In genomic region chr8:112698141-112698540, GRCm38 (mm10) we compare ENCODE assay signal across 29 mouse cellular contexts.
"Had no signal": no experiment of that assay in that cellular context is flagged by ENCODE, and none has a peak within 500 bp of the region (broad histone marks: within the 10 kb centered on the region; RNA-seq: fewer than 3 reads in every experiment).

No protein-coding gene starts in this region.

- H3K9me3 ChIP-seq: heart, embryonic 13.5 days; heart, embryonic 15.5 days; hindbrain, embryonic 10.5 days; hindbrain, embryonic 12.5 days; intestine, embryonic 15.5 days; limb, embryonic 10.5 days; limb, embryonic 12.5 days; liver, embryonic 15.5 days had no signal

- H3K27me3 ChIP-seq: heart, embryonic 13.5 days; heart, embryonic 15.5 days; hindbrain, embryonic 12.5 days; intestine, embryonic 15.5 days; limb, embryonic 12.5 days; liver, embryonic 13.5 days; liver, embryonic 15.5 days had no signal

- H3K9ac ChIP-seq: heart, embryonic 13.5 days; heart, embryonic 15.5 days; hindbrain, embryonic 12.5 days; hindbrain, embryonic 14.5 days; intestine, embryonic 15.5 days; limb, embryonic 12.5 days; liver, embryonic 13.5 days; liver, embryonic 15.5 days had no signal

- H3K4me2 ChIP-seq: heart, embryonic 11.5 days; heart, embryonic 13.5 days; heart, embryonic 15.5 days; hindbrain, embryonic 12.5 days; hindbrain, embryonic 14.5 days; intestine, embryonic 15.5 days; limb, embryonic 12.5 days; liver, embryonic 11.5 days; liver, embryonic 13.5 days; liver, embryonic 15.5 days had no signal

- H3K36me3 ChIP-seq: heart, embryonic 13.5 days; heart, embryonic 15.5 days; hindbrain, embryonic 10.5 days; hindbrain, embryonic 12.5 days; intestine, embryonic 15.5 days; limb, embryonic 10.5 days; limb, embryonic 12.5 days; liver, embryonic 13.5 days; liver, embryonic 15.5 days had no signal

- DNase-seq: gastrocnemius, adult 2 months; gastrocnemius, postnatal 10 days; gastrocnemius, postnatal 36 days; heart, adult 11 months; heart, adult 2 months; heart, postnatal 4 days; kidney, adult 18-20 months; kidney, adult 9 months; kidney, postnatal 10 days; kidney, postnatal 25 days; kidney, postnatal 4 days; liver; liver, embryonic 13.5 days had no signal

- H3K4me1 ChIP-seq: heart, embryonic 13.5 days; heart, embryonic 15.5 days; hindbrain, embryonic 10.5 days; hindbrain, embryonic 12.5 days; intestine, embryonic 15.5 days; limb, embryonic 10.5 days; limb, embryonic 12.5 days; liver, embryonic 13.5 days; liver, embryonic 15.5 days had no signal

- ATAC-seq: hindbrain, embryonic 16.5 days; inflammation-experienced regulatory T-cells, adult 6 months; intestine, embryonic 15.5 days; intestine, postnatal 0 days had no signal

- H3K27ac ChIP-seq: gastrocnemius, adult 2 months; heart, adult 2 months; heart, embryonic 13.5 days; heart, embryonic 15.5 days; hindbrain, embryonic 10.5 days; hindbrain, embryonic 12.5 days; hindbrain, embryonic 14.5 days; intestine, embryonic 15.5 days; layer of hippocampus, adult 2 months; left cerebral cortex, adult 2 months; limb, embryonic 10.5 days; limb, embryonic 12.5 days; liver, embryonic 13.5 days; liver, embryonic 15.5 days had no signal

- H3K4me3 ChIP-seq: gastrocnemius, adult 2 months; heart, adult 2 months; heart, embryonic 13.5 days; heart, embryonic 15.5 days; hindbrain, embryonic 10.5 days; hindbrain, embryonic 12.5 days; intestine, embryonic 15.5 days; layer of hippocampus, adult 2 months; left cerebral cortex, adult 2 months; limb, embryonic 10.5 days; limb, embryonic 12.5 days; liver, embryonic 13.5 days; liver, embryonic 15.5 days had no signal
